Mouse (Mus musculus): ENCODE measurements around the gene Pigh. TPM values are rescaled to one million over a fixed set of nuclear protein-coding genes. Genes with fewer than 3 reads are reported as not detected.
A peak's percentile ranks its signal among the peaks of the same experiment; 100 is the strongest.

Pigh gene
- polyA plus RNA-seq (2015; fragmentation: Nextera tagmentation; extraction: Ambion mirVana) = 36.0 and 37.0 TPM in 2 replicates

GRCm38 (mm10) chr12:79089182-79089812 lies at the start of gene Pigh:
Gene Pigh (minus strand): TSS chr12:79089651.
- Histone ChIP-seq H3K36me3 (peaks cover 13% of the 10 kb centered on the region), H3K4me3 (peak within 1 kb of the TSS; percentile 91), H3K4me2 (replicated peaks) (peak within 1 kb of the TSS; percentile 71), H3K9me3 (no peaks in the 10 kb centered on the region), H3K27me3 (no peaks in the 10 kb centered on the region), H3K4me1 (peaks cover 14% of the 10 kb centered on the region), H3K9ac (peak within 1 kb of the TSS; percentile 89), H3K27ac (no peak within 1 kb of the TSS)
- ATAC-seq (ENCODE audit: low FRiP score, low read depth) = peak; percentile 95
- under 1% methylated on average over 53 of the region's 53 CpGs for WGBS

GRCm38 (mm10) chr12:79138999-79139398 lies 49.5 kb upstream of the Pigh start:
- Histone ChIP-seq H3K4me2 (replicated peaks) (no peak overlapping the region), H3K9me3 (no peaks in the 10 kb centered on the region), H3K4me1 (peaks cover 5% of the 10 kb centered on the region; the same call in 1 of the 2 replicates), H3K4me3 (no peak overlapping the region), H3K27ac (no peak overlapping the region), H3K27me3 (peaks cover 3% of the 10 kb centered on the region; the same call in 1 of the 2 replicates), H3K36me3 (no peaks in the 10 kb centered on the region), H3K9ac (no peak overlapping the region)
- ATAC-seq (ENCODE audit: low FRiP score, low read depth) = no peak

- Histone ChIP-seq H3K9me3 (no peaks in the 10 kb centered on the region), H3K4me1 (peaks cover 5% of the 10 kb centered on the region; the same call in 1 of the 2 replicates), H3K4me3 (no peak overlapping the region), H3K27ac (no peak overlapping the region), H3K9ac (no peak overlapping the region), H3K4me2 (replicated peaks) (no peak overlapping the region), H3K36me3 (no peaks in the 10 kb centered on the region), H3K27me3 (peaks cover 21% of the 10 kb centered on the region)
- WGBS = 80% methylated on average over 7 of the region's 7 CpGs
- no peak for ATAC-seq (ENCODE audit: low FRiP score, low read depth)
Measured at GRCm38 (mm10) chr12:79136949-79137348, 47.5 kb upstream of the Pigh start.

DNA sequence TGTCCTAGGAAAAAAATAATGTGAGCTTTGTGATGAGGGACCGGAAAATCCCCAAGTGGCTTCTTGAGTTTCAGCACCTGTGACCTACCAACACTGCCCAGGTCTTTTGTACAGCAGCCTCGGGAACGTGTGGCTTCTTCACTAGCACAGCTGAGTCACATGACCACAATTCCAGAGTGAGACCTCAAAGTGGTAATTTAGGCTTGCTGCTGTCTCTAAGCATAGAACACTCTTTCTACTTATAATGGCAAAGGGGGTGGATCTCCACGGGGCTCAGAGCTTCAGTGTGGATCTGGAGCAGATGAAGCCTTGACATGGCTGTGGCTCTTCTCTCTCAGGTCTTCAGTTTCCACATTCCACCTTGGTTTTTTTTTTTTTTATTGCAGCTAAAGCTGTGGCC lies 45.7 kb upstream of the Pigh start:
- Histone ChIP-seq H3K4me3 (no peak overlapping the region), H3K36me3 (no peaks in the 10 kb centered on the region), H3K4me2 (replicated peaks) (no peak overlapping the region), H3K9ac (no peak overlapping the region), H3K27ac (no peak overlapping the region), H3K9me3 (no peaks in the 10 kb centered on the region), H3K27me3 (peaks cover 39% of the 10 kb centered on the region), H3K4me1 (peaks cover 19% of the 10 kb centered on the region)
- ATAC-seq (ENCODE audit: low FRiP score, low read depth) = no peak
- 33% methylated on average over 4 of the region's 4 CpGs for WGBS

DNA sequence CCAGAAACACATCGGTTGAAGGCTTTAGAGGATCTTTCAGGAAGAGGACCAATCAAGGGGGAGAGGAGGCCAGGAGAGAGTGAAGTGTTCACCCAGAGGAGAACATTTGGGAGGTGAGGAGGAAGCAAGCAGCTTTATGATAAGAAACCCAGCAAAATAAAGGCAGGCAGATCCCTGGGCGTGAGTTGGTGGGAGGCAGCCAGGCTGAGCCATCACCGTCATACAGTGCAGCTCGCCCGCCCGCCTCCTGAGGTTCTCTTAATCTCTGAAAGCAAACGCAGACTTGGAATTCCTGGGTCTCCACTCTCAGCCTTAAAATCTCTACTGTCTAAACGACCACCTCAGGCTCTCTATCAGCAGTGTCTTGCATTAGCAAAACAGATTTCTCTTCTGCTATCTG lies 45.2 kb upstream of the Pigh start:
- ATAC-seq (ENCODE audit: low FRiP score, low read depth) = no peak
- peaks cover 19% of the 10 kb centered on the region for H3K4me1 ChIP-seq
- no peaks in the 10 kb centered on the region for H3K9me3 ChIP-seq
- H3K9ac ChIP-seq = no peak overlapping the region
- no peak overlapping the region for H3K27ac ChIP-seq
- no peak overlapping the region for H3K4me3 ChIP-seq
- peaks cover 42% of the 10 kb centered on the region for H3K27me3 ChIP-seq
- H3K36me3 ChIP-seq = no peaks in the 10 kb centered on the region
- H3K4me2 ChIP-seq (replicated peaks) = no peak overlapping the region
- WGBS = 43% methylated on average over 8 of the region's 8 CpGs

DNA sequence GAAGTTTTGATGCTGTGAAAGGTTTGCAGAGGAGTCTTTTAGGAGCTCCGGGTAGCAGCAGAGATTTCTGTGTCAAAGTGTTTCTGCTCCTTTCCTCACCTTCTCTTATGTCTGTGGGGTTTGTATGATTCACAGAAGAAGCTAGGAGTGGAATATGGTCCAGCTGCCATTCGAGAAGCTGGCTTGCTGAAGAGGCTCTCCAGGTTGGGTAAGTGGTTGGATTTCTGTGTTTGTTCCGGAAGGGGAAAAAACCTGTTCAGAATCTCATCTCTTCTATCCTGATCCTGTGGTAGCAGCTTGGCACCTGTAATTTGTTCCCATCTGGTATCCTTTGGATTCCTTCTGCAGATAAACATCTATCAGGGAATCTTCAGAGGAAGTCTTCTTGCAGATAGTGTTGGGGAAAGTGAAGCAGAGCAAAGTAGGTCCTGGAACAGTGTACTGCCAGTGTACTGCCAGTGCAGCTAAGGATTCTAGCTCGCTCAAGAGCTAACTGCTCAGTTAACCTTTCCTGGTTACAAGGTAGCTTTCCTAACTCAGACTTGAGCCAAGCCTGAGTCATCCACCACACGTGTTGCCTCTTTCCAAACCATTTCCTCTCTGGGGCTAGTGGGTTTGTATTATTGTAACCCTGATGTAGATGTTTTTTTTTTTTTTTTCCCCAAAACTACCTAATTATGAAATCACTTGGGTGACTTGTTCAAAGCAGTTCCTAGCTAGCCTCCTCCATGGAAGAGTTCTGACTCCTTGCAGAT lies 42.4 kb upstream of the Pigh start:
- H3K27me3 ChIP-seq = peaks cover 46% of the 10 kb centered on the region
- H3K4me1 ChIP-seq = peaks cover 19% of the 10 kb centered on the region
- H3K9ac ChIP-seq = no peak overlapping the region
- WGBS = 28% methylated on average over 5 of the region's 5 CpGs
- ATAC-seq (ENCODE audit: low FRiP score, low read depth) = no peak
- no peaks in the 10 kb centered on the region for H3K36me3 ChIP-seq
- H3K9me3 ChIP-seq = no peaks in the 10 kb centered on the region
- H3K4me3 ChIP-seq = peak overlapping the region; percentile 53
- H3K27ac ChIP-seq = no peak overlapping the region
- peak overlapping the region; percentile 97 for H3K4me2 ChIP-seq (replicated peaks)

GRCm38 (mm10) chr12:79131178-79131675 lies 41.8 kb upstream of the Pigh start:
- no peak for ATAC-seq (ENCODE audit: low FRiP score, low read depth)
- WGBS = under 1% methylated on average over 22 of the region's 22 CpGs
- H3K27ac ChIP-seq = no peak overlapping the region
- peak overlapping the region; percentile 66 for H3K9ac ChIP-seq
- H3K4me2 ChIP-seq (replicated peaks) = peak overlapping the region; percentile 97
- peaks cover 19% of the 10 kb centered on the region for H3K4me1 ChIP-seq
- H3K27me3 ChIP-seq = peaks cover 46% of the 10 kb centered on the region
- no peaks in the 10 kb centered on the region for H3K36me3 ChIP-seq
- H3K9me3 ChIP-seq = no peaks in the 10 kb centered on the region
- peak overlapping the region; percentile 53 for H3K4me3 ChIP-seq

GRCm38 (mm10) chr12:79130299-79131177 lies 41.1 kb upstream of the Pigh start, which contains the start of gene Arg2:
Gene Arg2 (plus strand): TSS chr12:79130777.
- H3K36me3 ChIP-seq = no peaks in the 10 kb centered on the region
- under 1% methylated on average over 47 of the region's 47 CpGs for WGBS
- no peaks in the 10 kb centered on the region for H3K9me3 ChIP-seq
- H3K4me2 ChIP-seq (replicated peaks) = peak within 1 kb of the TSS; percentile 97
- peak within 1 kb of the TSS; percentile 66 for H3K9ac ChIP-seq
- no peak within 1 kb of the TSS for H3K27ac ChIP-seq
- peaks cover 19% of the 10 kb centered on the region for H3K4me1 ChIP-seq
- H3K27me3 ChIP-seq = peaks cover 46% of the 10 kb centered on the region
- peak; percentile 95 for ATAC-seq (ENCODE audit: low FRiP score, low read depth)
- H3K4me3 ChIP-seq = peak within 1 kb of the TSS; percentile 53

DNA sequence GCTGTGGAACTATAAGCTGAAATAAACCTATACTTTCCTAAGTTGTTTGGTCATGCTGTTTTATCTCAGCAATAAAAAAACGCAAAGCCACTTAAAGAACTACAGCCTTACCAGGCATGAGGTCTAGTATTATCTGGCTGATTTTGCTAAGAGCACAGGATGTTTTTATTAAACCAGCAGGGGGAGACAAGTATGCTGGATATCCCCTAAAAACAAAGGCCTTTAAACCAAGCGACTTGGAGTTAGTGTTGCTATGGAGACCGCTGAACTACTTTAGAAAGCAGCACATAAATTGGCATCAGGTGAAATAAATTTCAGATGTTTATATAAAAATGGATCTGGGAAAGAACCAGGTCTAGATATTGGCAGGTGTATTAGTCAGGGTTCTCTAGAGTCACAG lies 33.4 kb upstream of the Pigh start:
- H3K4me3 ChIP-seq = no peak overlapping the region
- H3K27me3 ChIP-seq = no peaks in the 10 kb centered on the region
- H3K4me2 ChIP-seq (replicated peaks) = no peak overlapping the region
- no peaks in the 10 kb centered on the region for H3K9me3 ChIP-seq
- H3K27ac ChIP-seq = no peak overlapping the region
- 24% methylated on average over 3 of the region's 3 CpGs for WGBS
- no peak overlapping the region for H3K9ac ChIP-seq
- no peaks in the 10 kb centered on the region for H3K36me3 ChIP-seq
- peak; percentile 48; the same call in 1 of the 2 replicates for ATAC-seq (ENCODE audit: low FRiP score, low read depth)
- no peaks in the 10 kb centered on the region for H3K4me1 ChIP-seq

DNA sequence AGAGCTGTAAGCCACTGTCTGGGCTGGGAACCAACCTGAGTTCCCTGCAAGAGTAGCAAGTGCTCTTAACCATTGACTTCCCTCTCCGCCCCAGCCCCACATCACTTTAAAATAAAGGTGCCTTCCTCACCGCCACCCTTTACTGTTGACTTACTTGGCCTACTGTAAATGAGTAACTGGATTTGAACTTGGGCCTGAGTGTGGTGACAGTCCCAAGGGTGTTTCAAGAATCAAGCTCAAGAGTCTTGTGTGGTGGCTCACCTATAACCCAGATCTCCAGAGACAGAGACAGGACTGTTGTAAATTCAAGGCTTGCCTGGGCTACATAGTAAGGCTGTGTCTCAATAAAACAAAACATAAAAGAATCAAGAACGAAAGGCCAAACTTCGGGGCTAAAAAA lies 29.5 kb upstream of the Pigh start:
- Histone ChIP-seq H3K4me1 (no peaks in the 10 kb centered on the region), H3K9me3 (no peaks in the 10 kb centered on the region), H3K4me3 (no peak overlapping the region), H3K27me3 (no peaks in the 10 kb centered on the region), H3K36me3 (no peaks in the 10 kb centered on the region), H3K27ac (no peak overlapping the region), H3K9ac (no peak overlapping the region), H3K4me2 (replicated peaks) (no peak overlapping the region)
- 88% methylated on average over 4 of the region's 4 CpGs for WGBS
- no peak for ATAC-seq (ENCODE audit: low FRiP score, low read depth)

DNA sequence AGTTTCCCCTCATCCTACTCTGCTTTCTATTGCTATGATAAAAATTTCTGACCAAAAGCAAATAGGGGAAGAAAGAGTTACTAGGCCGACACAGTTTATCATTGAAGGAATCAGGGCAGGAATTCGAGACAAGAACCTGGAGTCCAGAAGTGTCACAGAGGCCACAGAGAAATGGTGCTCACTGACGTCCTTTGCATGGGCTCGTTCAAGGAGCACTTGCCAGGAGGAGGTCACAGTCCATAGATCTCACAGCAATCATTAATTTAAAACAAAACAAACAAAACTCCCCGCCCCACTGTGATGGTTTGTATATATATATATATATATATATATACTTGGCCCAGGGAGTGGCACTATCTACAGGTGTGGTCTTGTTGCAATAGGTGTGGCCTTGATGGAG lies 15.9 kb upstream of the Pigh start:
- Histone ChIP-seq H3K27ac (no peak overlapping the region), H3K36me3 (no peaks in the 10 kb centered on the region), H3K4me2 (replicated peaks) (no peak overlapping the region), H3K9me3 (no peaks in the 10 kb centered on the region), H3K27me3 (0 out of 2 replicates have a peak, but pooled peaks cover 4% of the 10 kb centered on the region), H3K4me1 (no peaks in the 10 kb centered on the region), H3K9ac (no peak overlapping the region), H3K4me3 (no peak overlapping the region)
- no peak for ATAC-seq (ENCODE audit: low FRiP score, low read depth)
- 89% methylated on average over 5 of the region's 5 CpGs for WGBS

GRCm38 (mm10) chr12:79104544-79104943 lies 15.1 kb upstream of the Pigh start:
- no peaks in the 10 kb centered on the region for H3K36me3 ChIP-seq
- H3K27ac ChIP-seq = no peak overlapping the region
- 0 out of 2 replicates have a peak, but pooled peaks cover 4% of the 10 kb centered on the region for H3K27me3 ChIP-seq
- H3K9ac ChIP-seq = no peak overlapping the region
- H3K9me3 ChIP-seq = no peaks in the 10 kb centered on the region
- ATAC-seq (ENCODE audit: low FRiP score, low read depth) = no peak
- WGBS = 69% methylated on average over 2 of the region's 2 CpGs
- no peaks in the 10 kb centered on the region for H3K4me1 ChIP-seq
- H3K4me2 ChIP-seq (replicated peaks) = no peak overlapping the region
- no peak overlapping the region for H3K4me3 ChIP-seq
